Mouse (Mus musculus): Measurements from ENCODE around the gene Atf7. TPM values are rescaled to one million over a fixed set of nuclear protein-coding genes. Genes with fewer than 3 reads are reported as not detected.

Gene Atf7
- total and polyA plus RNA-seq, 3 experiments = 49.9 to 77.6 (median 49.9) TPM

DNA sequence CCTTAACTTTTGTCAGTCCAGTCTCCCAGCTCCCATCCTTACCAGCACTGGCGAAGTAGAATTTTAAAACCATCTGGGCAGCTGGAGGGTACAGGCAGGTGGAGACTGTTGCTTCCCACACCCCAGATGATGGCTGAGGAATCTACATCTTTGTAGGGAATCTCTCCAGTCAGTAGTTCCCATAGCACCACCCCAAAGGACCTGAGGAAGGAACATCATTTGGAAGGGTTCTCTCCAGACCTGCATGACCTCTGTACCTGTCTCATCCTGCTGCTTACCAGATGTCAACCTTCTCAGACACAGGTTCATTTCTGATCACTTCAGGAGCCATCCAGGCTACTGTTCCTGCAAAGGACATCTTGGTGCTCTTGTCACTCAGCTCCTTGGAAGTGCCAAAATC, 121.8 kb downstream of the Atf7 start, which contains the start of gene Gm10337:
TSS of gene Gm10337 (plus strand) at position 276 of the 400 bp plus-strand sequence.
- peaks cover 3% of the 10 kb centered on the region for H3K36me3 ChIP-seq (ENCODE audit: control insufficient read depth, insufficient read depth, low read length)
- TF ChIP-seq EP300 (IDR thresholded peaks at IDR 0.05; ENCODE audit: insufficient read depth, low read depth, low read length) = no peak
- no peak for TF ChIP-seq POLR2A (IDR thresholded peaks at IDR 0.05; ENCODE audit: insufficient read depth, low read depth, low read length)
- no peak for TF ChIP-seq CTCF (IDR thresholded peaks at IDR 0.05)

DNA sequence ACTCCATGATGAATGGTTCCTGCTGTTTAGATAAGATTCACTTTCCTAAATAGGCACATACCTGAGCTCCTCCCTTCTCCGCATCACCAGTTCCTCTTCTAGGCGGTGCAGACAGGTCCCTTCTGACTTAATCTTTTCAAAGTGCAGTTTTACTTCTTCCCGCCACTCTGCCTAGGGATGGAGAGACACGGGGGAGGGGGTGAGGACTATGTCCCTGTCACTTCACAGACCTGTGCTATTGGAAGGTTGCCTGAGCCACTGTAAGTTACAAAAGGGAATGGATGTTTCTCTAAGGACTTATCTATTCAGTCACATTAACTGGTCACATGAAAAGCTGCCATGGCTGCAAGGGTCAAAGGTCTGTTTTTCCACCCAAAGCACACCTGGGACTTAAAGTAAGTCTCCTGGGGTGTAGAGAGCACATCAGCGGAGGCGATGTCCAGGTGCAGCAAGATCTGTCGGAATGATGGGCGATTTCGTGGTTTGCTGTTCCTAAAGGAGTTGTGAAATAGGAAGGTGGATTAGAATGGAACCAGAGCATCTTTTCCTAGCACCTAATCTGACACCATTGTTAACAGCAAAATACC, 122.9 kb downstream of the Atf7 start:
- WGBS = 82% methylated on average over 9 of the region's 9 CpGs
- intact Hi-C loops (cut with DNase I) = no loop called here
- Histone ChIP-seq H3K27ac (no peak overlapping the region), H3K79me2 (replicated peaks; ENCODE audit: control insufficient read depth, insufficient read depth, low read length) (no peaks in the 10 kb centered on the region), H3K36me3 (ENCODE audit: control insufficient read depth, insufficient read depth, low read length) (peaks cover 9% of the 10 kb centered on the region), H3K27me3 (ENCODE audit: control insufficient read depth, insufficient read depth, low read length) (no peaks in the 10 kb centered on the region), H3K4me3 (no peak overlapping the region), H3K9ac (ENCODE audit: low read depth, low read length) (no peak overlapping the region), H3K4me1 (ENCODE audit: control insufficient read depth, insufficient read depth, low read length) (no peaks in the 10 kb centered on the region; the same call in 1 of the 2 replicates)
- no peak for DNase-seq
- TF ChIP-seq POLR2A (IDR thresholded peaks at IDR 0.05; ENCODE audit: insufficient read depth, low read depth, low read length) (no peak), EP300 (IDR thresholded peaks at IDR 0.05; ENCODE audit: insufficient read depth, low read depth, low read length) (no peak), CTCF (IDR thresholded peaks at IDR 0.05) (no peak)

More for the DNA sequence above, 121.8 kb downstream of the Atf7 start, which contains the start of gene Gm10337:
- no peak within 1 kb of the TSS for H3K9ac ChIP-seq (ENCODE audit: low read depth, low read length)
- H3K27me3 ChIP-seq (ENCODE audit: control insufficient read depth, insufficient read depth, low read length) = no peaks in the 10 kb centered on the region
- intact Hi-C loops (cut with DNase I) = no loop called here
- no peak for DNase-seq
- H3K4me3 ChIP-seq = no peak within 1 kb of the TSS
- WGBS = 90% methylated on average over 1 of the region's 1 CpGs
- no peak within 1 kb of the TSS for H3K27ac ChIP-seq
- H3K4me1 ChIP-seq (ENCODE audit: control insufficient read depth, insufficient read depth, low read length) = no peaks in the 10 kb centered on the region; the same call in 1 of the 2 replicates
- H3K79me2 ChIP-seq (replicated peaks; ENCODE audit: control insufficient read depth, insufficient read depth, low read length) = no peaks in the 10 kb centered on the region

DNA sequence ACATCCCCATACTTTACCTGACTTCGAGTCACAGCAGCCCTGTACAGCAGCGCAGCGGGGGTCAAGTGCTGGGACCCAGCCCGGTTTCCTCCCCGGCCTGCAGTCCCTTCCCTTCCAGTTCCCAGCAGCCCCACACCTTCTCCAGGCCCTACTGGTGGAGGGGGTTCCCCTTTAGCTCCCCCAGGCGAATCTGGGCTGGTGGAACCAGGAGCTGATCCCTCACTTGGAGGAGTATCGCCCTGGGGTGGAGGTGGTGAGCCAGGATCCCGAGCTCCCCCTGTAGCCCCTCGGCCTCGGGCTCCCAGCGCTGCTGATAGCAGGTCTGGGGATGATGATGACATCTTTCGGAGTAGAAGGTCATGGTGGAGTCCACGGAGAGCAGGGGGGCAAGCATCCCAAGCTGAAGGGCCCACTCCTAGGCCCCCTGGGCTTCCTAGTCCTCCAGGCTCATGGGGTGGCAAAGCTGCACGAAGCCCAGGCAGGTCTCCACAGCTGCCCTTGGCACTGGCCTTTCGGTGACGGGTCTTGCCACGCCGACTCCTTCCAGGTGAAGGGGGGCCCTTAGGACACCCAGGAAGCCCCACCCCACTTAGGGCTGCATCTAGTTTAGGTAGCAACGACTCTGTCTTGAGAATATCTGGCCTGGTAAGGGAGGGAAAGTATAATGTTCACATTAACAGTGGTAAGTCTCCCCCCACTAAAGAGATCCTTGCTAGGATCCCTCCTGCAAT, 124.0 kb downstream of the Atf7 start:
- TF ChIP-seq CTCF (IDR thresholded peaks at IDR 0.05) (no peak), POLR2A (IDR thresholded peaks at IDR 0.05; ENCODE audit: insufficient read depth, low read depth, low read length) (no peak), EP300 (IDR thresholded peaks at IDR 0.05; ENCODE audit: insufficient read depth, low read depth, low read length) (no peak)
- no peaks in the 10 kb centered on the region; the same call in 1 of the 2 replicates for H3K4me1 ChIP-seq (ENCODE audit: control insufficient read depth, insufficient read depth, low read length)
- no peak for DNase-seq
- 82% methylated on average over 19 of the region's 19 CpGs for WGBS
- H3K79me2 ChIP-seq (replicated peaks; ENCODE audit: control insufficient read depth, insufficient read depth, low read length) = no peaks in the 10 kb centered on the region
- H3K36me3 ChIP-seq (ENCODE audit: control insufficient read depth, insufficient read depth, low read length) = peaks cover 12% of the 10 kb centered on the region
- no peaks in the 10 kb centered on the region for H3K27me3 ChIP-seq (ENCODE audit: control insufficient read depth, insufficient read depth, low read length)
- intact Hi-C loops (cut with DNase I) = no loop called here
- no peak overlapping the region for H3K27ac ChIP-seq
- H3K9ac ChIP-seq (ENCODE audit: low read depth, low read length) = no peak overlapping the region
- H3K4me3 ChIP-seq = no peak overlapping the region

DNA sequence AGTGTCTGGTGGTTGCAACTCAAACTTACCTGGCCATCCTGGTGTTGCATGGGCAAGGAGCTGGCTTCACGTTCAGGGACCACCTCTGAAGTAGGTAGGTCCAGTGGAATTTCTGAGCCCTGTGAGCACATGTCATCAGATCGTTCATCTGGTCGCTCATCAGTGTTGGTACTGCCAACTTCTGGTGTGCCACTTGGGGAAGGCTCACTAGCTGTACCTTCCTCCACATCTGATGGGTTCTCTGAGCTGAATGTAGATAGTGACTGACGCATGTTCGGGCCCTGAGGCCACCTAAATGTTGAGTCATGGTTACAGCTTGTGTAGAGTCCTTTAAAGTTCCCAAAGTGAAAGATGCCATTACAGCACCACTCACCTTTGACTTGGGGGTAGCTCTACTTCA, 124.8 kb downstream of the Atf7 start:
- Histone ChIP-seq H3K36me3 (ENCODE audit: control insufficient read depth, insufficient read depth, low read length) (peaks cover 12% of the 10 kb centered on the region), H3K4me1 (ENCODE audit: control insufficient read depth, insufficient read depth, low read length) (no peaks in the 10 kb centered on the region; the same call in 1 of the 2 replicates), H3K27me3 (ENCODE audit: control insufficient read depth, insufficient read depth, low read length) (no peaks in the 10 kb centered on the region), H3K27ac (no peak overlapping the region), H3K9ac (ENCODE audit: low read depth, low read length) (no peak overlapping the region), H3K4me3 (no peak overlapping the region), H3K79me2 (replicated peaks; ENCODE audit: control insufficient read depth, insufficient read depth, low read length) (no peaks in the 10 kb centered on the region)
- no peak for TF ChIP-seq POLR2A (IDR thresholded peaks at IDR 0.05; ENCODE audit: insufficient read depth, low read depth, low read length)
- no peak for TF ChIP-seq EP300 (IDR thresholded peaks at IDR 0.05; ENCODE audit: insufficient read depth, low read depth, low read length)
- no peak for TF ChIP-seq CTCF (IDR thresholded peaks at IDR 0.05)
- no peak for DNase-seq
- 77% methylated on average over 5 of the region's 5 CpGs for WGBS
- intact Hi-C loops (cut with DNase I) = no loop called here

DNA sequence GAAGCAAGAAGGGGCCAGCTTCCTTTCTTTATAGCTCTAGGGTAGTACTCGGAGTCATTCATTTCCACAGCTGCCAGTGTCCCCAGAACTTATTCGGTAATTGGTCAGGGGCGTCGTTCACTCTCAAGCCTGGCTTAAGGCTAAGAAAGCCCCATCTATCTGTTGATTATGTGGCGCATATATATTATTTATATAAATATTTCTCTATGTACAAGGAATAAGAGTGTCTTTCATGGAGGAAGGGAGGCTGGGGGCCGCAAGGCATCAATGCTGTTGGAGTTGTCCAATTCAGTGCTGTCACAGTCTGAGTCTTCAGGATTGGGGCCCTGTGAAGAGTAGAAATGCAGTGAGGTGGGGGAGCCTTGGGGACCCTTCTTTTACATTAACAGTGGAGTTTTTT, 125.4 kb downstream of the Atf7 start:
- DNase-seq = no peak
- WGBS = 86% methylated on average over 6 of the region's 6 CpGs
- Histone ChIP-seq H3K27me3 (ENCODE audit: control insufficient read depth, insufficient read depth, low read length) (no peaks in the 10 kb centered on the region), H3K79me2 (replicated peaks; ENCODE audit: control insufficient read depth, insufficient read depth, low read length) (no peaks in the 10 kb centered on the region), H3K4me3 (no peak overlapping the region), H3K4me1 (ENCODE audit: control insufficient read depth, insufficient read depth, low read length) (no peaks in the 10 kb centered on the region), H3K27ac (no peak overlapping the region), H3K9ac (ENCODE audit: low read depth, low read length) (no peak overlapping the region), H3K36me3 (ENCODE audit: control insufficient read depth, insufficient read depth, low read length) (peaks cover 14% of the 10 kb centered on the region)
- TF ChIP-seq EP300 (IDR thresholded peaks at IDR 0.05; ENCODE audit: insufficient read depth, low read depth, low read length) (no peak), POLR2A (IDR thresholded peaks at IDR 0.05; ENCODE audit: insufficient read depth, low read depth, low read length) (no peak), CTCF (IDR thresholded peaks at IDR 0.05) (no peak)
- intact Hi-C loops (cut with DNase I) = no loop called here

DNA sequence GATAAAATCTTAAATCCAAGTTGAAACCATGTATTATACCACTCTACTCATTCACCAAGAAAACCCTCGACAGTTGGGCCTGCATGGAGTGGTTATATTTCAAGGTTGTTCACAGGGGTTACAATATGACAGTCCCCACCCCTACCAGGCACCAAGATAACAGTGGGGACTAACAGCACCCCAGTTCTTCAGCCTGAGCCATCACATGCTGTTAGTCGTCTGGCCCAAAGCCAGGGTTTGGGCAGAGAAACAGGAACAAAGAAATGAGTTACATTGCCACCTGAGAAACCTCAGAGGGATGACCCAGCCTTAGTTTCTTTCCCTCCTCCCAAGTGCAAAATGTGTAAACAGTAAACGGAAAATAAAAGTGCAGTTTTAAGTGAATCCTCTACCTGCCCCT, 125.9 kb downstream of the Atf7 start:
- peaks cover 17% of the 10 kb centered on the region for H3K36me3 ChIP-seq (ENCODE audit: control insufficient read depth, insufficient read depth, low read length)
- 60% methylated on average over 3 of the region's 3 CpGs for WGBS
- intact Hi-C loops (cut with DNase I) = no loop called here

More for the DNA sequence above, 125.9 kb downstream of the Atf7 start:
- Histone ChIP-seq H3K4me3 (no peak overlapping the region), H3K27me3 (ENCODE audit: control insufficient read depth, insufficient read depth, low read length) (no peaks in the 10 kb centered on the region), H3K79me2 (replicated peaks; ENCODE audit: control insufficient read depth, insufficient read depth, low read length) (no peaks in the 10 kb centered on the region), H3K4me1 (ENCODE audit: control insufficient read depth, insufficient read depth, low read length) (no peaks in the 10 kb centered on the region), H3K27ac (no peak overlapping the region), H3K9ac (ENCODE audit: low read depth, low read length) (no peak overlapping the region)
- no peak for TF ChIP-seq POLR2A (IDR thresholded peaks at IDR 0.05; ENCODE audit: insufficient read depth, low read depth, low read length)
- no peak for TF ChIP-seq CTCF (IDR thresholded peaks at IDR 0.05)
- no peak for TF ChIP-seq EP300 (IDR thresholded peaks at IDR 0.05; ENCODE audit: insufficient read depth, low read depth, low read length)
- DNase-seq = no peak

All from heart, adult 2 months (tissue).